ENCODE assay signal across 9 mouse cellular contexts in the genomic region with DNA sequence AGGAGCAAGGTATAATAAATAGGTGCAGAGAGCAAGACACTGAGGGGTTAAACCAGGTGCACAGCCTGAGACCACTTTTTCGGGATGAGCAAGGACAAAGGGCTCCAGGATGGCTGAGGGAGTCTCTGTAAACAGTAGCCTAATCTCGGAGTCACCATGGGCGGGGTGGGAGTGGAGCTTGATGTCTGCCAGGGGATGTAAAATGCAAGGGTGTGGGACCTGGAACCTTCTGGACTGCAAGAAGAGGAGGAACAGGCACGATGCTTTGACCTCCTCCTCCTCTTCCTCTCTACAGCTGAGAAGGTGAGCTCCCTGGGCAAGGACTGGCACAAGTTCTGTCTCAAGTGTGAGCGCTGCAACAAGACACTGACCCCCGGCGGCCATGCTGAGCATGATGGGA. TPM values are rescaled to one million over a fixed set of nuclear protein-coding genes. Genes with fewer than 3 reads are reported as not detected.
A peak's percentile ranks its signal among the peaks of the same experiment; 100 is the strongest.
DNase-seq lines count a peak whose midpoint lies in the region; ATAC-seq and TF ChIP-seq lines count a peak whose summit lies in the region.
"Had no signal": no experiment of that assay in that cellular context is flagged by ENCODE, and none has a peak within 500 bp of the region (broad histone marks: within the 10 kb centered on the region; RNA-seq: fewer than 3 reads in every experiment).

No protein-coding gene starts in this region.

- DNase-seq in forebrain, embryonic 11.5 days (ENCODE audit: low spot score), result no peak
- DNase-seq in lung, postnatal 0 days (ENCODE audit: low spot score), result peak; percentile 39
- no peak for DNase-seq in ovary, postnatal 14 days (ENCODE audit: low spot score)
- DNase-seq in frontal cortex, postnatal 14 days (ENCODE audit: low spot score in 2 of 2), result no peak
- DNase-seq in cerebellum, postnatal 36 days, result no peak
- no peak for DNase-seq in left cerebral cortex, postnatal 14 days (ENCODE audit: low spot score in 2 of 2)

- no peak overlapping the region; the same call in 1 of the 2 replicates for H3K9ac ChIP-seq in forebrain, embryonic 11.5 days (ENCODE audit: low read length)
- H3K9ac ChIP-seq in hindbrain, embryonic 15.5 days, result peak overlapping the region; percentile 81; the same call in 1 of the 2 replicates
- H3K9ac ChIP-seq in lung, postnatal 0 days (replicated peaks; ENCODE audit: low read depth), result peak overlapping the region; percentile 50; the same call in 1 of the 2 replicates

- H3K4me2 ChIP-seq in forebrain, embryonic 11.5 days (ENCODE audit: low read depth, low read length, severe bottlenecking), result peak overlapping the region; percentile 72
- H3K4me2 ChIP-seq in hindbrain, embryonic 15.5 days, result peak overlapping the region; percentile 58
- H3K4me2 ChIP-seq in lung, postnatal 0 days (replicated peaks; ENCODE audit: low read depth, low read length), result peak overlapping the region; percentile 69

- H3K79me3 ChIP-seq in C2C12 (ENCODE audit: low read depth), result peaks cover 41% of the 10 kb centered on the region

- H3K4me3 ChIP-seq in C2C12 (ENCODE audit: insufficient read depth, poor library complexity, severe bottlenecking), result peak overlapping the region; percentile 97
- H3K4me3 ChIP-seq in forebrain, embryonic 11.5 days (ENCODE audit: low read depth, low read length), result no peak overlapping the region
- peak overlapping the region; percentile 73 for H3K4me3 ChIP-seq in hindbrain, embryonic 15.5 days
- peak overlapping the region; percentile 72 for H3K4me3 ChIP-seq in lung, postnatal 0 days (ENCODE audit: low read depth, low read length)

- peaks cover 45% of the 10 kb centered on the region for H3K36me3 ChIP-seq in C2C12 (ENCODE audit: control insufficient read depth, insufficient read depth)
- H3K36me3 ChIP-seq in forebrain, embryonic 11.5 days (ENCODE audit: control insufficient read depth, insufficient read depth, low read length), result peaks cover 2% of the 10 kb centered on the region; the same call in 1 of the 2 replicates
- H3K36me3 ChIP-seq in hindbrain, embryonic 15.5 days, result peaks cover 16% of the 10 kb centered on the region
- H3K36me3 ChIP-seq in lung, postnatal 0 days (ENCODE audit: insufficient read depth, low read length), result peaks cover 17% of the 10 kb centered on the region

- H3K27ac ChIP-seq in forebrain, embryonic 11.5 days (ENCODE audit: low read depth, low read length), result no peak overlapping the region
- peak overlapping the region; percentile 77 for H3K27ac ChIP-seq in hindbrain, embryonic 15.5 days (replicated peaks)
- peak overlapping the region; percentile 97 for H3K27ac ChIP-seq in lung, postnatal 0 days (ENCODE audit: low read length)

- no peaks in the 10 kb centered on the region for H3K9me3 ChIP-seq in forebrain, embryonic 11.5 days (ENCODE audit: control insufficient read depth, low read length)
- H3K9me3 ChIP-seq in hindbrain, embryonic 15.5 days, result no peaks in the 10 kb centered on the region
- no peaks in the 10 kb centered on the region for H3K9me3 ChIP-seq in lung, postnatal 0 days (ENCODE audit: low read length)
- H3K9me3 ChIP-seq: megakaryocyte, embryonic 14.5 days had no signal

- peak overlapping the region; percentile 53 for H3ac ChIP-seq in C2C12 (ENCODE audit: control insufficient read depth, insufficient read length, low read depth)

- no peaks in the 10 kb centered on the region for H3K27me3 ChIP-seq in C2C12 (ENCODE audit: control insufficient read depth, insufficient read depth, insufficient read length)
- H3K27me3 ChIP-seq in forebrain, embryonic 11.5 days (ENCODE audit: control insufficient read depth, insufficient read depth, low read length), result peaks cover 5% of the 10 kb centered on the region
- no peaks in the 10 kb centered on the region for H3K27me3 ChIP-seq in hindbrain, embryonic 15.5 days
- H3K27me3 ChIP-seq in lung, postnatal 0 days (replicated peaks; ENCODE audit: insufficient read depth, low read length), result no peaks in the 10 kb centered on the region

- 73% methylated on average over 7 of the region's 7 CpGs for WGBS in forebrain, embryonic 11.5 days
- WGBS in hindbrain, embryonic 15.5 days, result 68% methylated on average over 7 of the region's 7 CpGs
- WGBS in lung, postnatal 0 days, result 22% methylated on average over 7 of the region's 7 CpGs

- TF ChIP-seq CTCF in C2C12 (IDR thresholded peaks at IDR 0.05; ENCODE audit: control insufficient read depth, insufficient read depth, insufficient read length), result peak; percentile 10
- peak; percentile 28 for TF ChIP-seq CTCF in lung, postnatal 0 days (IDR thresholded peaks at IDR 0.05)

- intact Hi-C loops in left cerebral cortex, postnatal 14 days (cut with DNase I), result no loop called here

- TF ChIP-seq EP300 in lung, postnatal 0 days (IDR thresholded peaks at IDR 0.05), result no peak

- ATAC-seq in forebrain, embryonic 11.5 days (replicated peaks; ENCODE audit: low FRiP score), result no peak
- ATAC-seq in hindbrain, embryonic 15.5 days (ENCODE audit: low FRiP score, low read depth), result no peak
- ATAC-seq in lung, postnatal 0 days, result no peak

- H3K79me2 ChIP-seq in C2C12 (ENCODE audit: control insufficient read depth, insufficient read depth), result peaks cover 55% of the 10 kb centered on the region

- H3K4me1 ChIP-seq in forebrain, embryonic 11.5 days (replicated peaks; ENCODE audit: control insufficient read depth, insufficient read depth, low read length), result peaks cover 40% of the 10 kb centered on the region
- peaks cover 64% of the 10 kb centered on the region for H3K4me1 ChIP-seq in hindbrain, embryonic 15.5 days (replicated peaks)
- H3K4me1 ChIP-seq in lung, postnatal 0 days (ENCODE audit: insufficient read depth, low read depth, low read length), result peaks cover 43% of the 10 kb centered on the region

TF ChIP-seq in C2C12, 6 proteins besides CTCF, POLR2A, EP300 and RAD21:
- TF ChIP-seq CEBPB (IDR thresholded peaks at IDR 0.05; ENCODE audit: low read depth) (no peak), USF1 (IDR thresholded peaks at IDR 0.05; ENCODE audit: low read depth) (no peak), MYOG (IDR thresholded peaks at IDR 0.05; ENCODE audit: control insufficient read depth, extremely low read depth, insufficient read length) (no peak), MAX (IDR thresholded peaks at IDR 0.05) (no peak), MYOD1 (IDR thresholded peaks at IDR 0.05; ENCODE audit: control insufficient read depth, insufficient read length, low read depth) (no peak), FOSL1 (IDR thresholded peaks at IDR 0.05; ENCODE audit: insufficient read depth, low read length, poor library complexity, severe bottlenecking) (no peak)

RNA-seq across cellular contexts. Expression of gene Crip1, which starts 3.0 kb away (rescaled TPM):
- polyA plus RNA-seq in C2C12 (2012; fragmentation: generic; extraction: Trizol), result 1,644 TPM
- polyA plus RNA-seq in forebrain, embryonic 11.5 days (2014; fragmentation: Nextera tagmentation; extraction: Ambion mirVana), result 61.3 and 66.5 TPM in 2 replicates
- polyA plus RNA-seq in hindbrain, embryonic 15.5 days (2015; fragmentation: Nextera tagmentation; extraction: Ambion mirVana), result 29.2 and 34.7 TPM in 2 replicates
- polyA plus RNA-seq in lung, postnatal 0 days (2015; fragmentation: Nextera tagmentation; extraction: Ambion mirVana), result 1,321 and 1,744 TPM in 2 replicates
- 10 to 100 TPM; 12.7 to 13.0 TPM for total RNA-seq in left cerebral cortex, postnatal 14 days (2021)

RNA-seq across cellular contexts. Expression of gene Crip2, which starts 3.1 kb away (rescaled TPM):
- 775 TPM for polyA plus RNA-seq in C2C12 (2012; fragmentation: generic; extraction: Trizol)
- polyA plus RNA-seq in forebrain, embryonic 11.5 days (2014; fragmentation: Nextera tagmentation; extraction: Ambion mirVana), result 186 and 217 TPM in 2 replicates
- 294 and 336 TPM in 2 replicates for polyA plus RNA-seq in hindbrain, embryonic 15.5 days (2015; fragmentation: Nextera tagmentation; extraction: Ambion mirVana)
- 1,357 and 1,498 TPM in 2 replicates for polyA plus RNA-seq in lung, postnatal 0 days (2015; fragmentation: Nextera tagmentation; extraction: Ambion mirVana)
- 100 to 1,000 TPM; 199 to 200 TPM for total RNA-seq in left cerebral cortex, postnatal 14 days (2021)

RNA-seq across cellular contexts. Expression of gene Tedc1, which starts 13.1 kb away (rescaled TPM):
- polyA plus RNA-seq in C2C12 (2012; fragmentation: generic; extraction: Trizol), result 23.8 TPM
- polyA plus RNA-seq in forebrain, embryonic 11.5 days (2014; fragmentation: Nextera tagmentation; extraction: Ambion mirVana), result 57.2 and 58.2 TPM in 2 replicates
- 18.3 and 23.6 TPM in 2 replicates for polyA plus RNA-seq in hindbrain, embryonic 15.5 days (2015; fragmentation: Nextera tagmentation; extraction: Ambion mirVana)
- 2.5 and 2.6 TPM in 2 replicates for polyA plus RNA-seq in lung, postnatal 0 days (2015; fragmentation: Nextera tagmentation; extraction: Ambion mirVana)
- total RNA-seq in left cerebral cortex, postnatal 14 days (2021), result 1 to 10 TPM; 1.7 to 1.8 TPM

RNA-seq across cellular contexts. Expression of gene Tmem121, which starts 42.6 kb away (rescaled TPM):
- polyA plus RNA-seq in C2C12 (2012; fragmentation: generic; extraction: Trizol), result 6.3 TPM
- 17.0 and 20.3 TPM in 2 replicates for polyA plus RNA-seq in forebrain, embryonic 11.5 days (2014; fragmentation: Nextera tagmentation; extraction: Ambion mirVana)
- polyA plus RNA-seq in hindbrain, embryonic 15.5 days (2015; fragmentation: Nextera tagmentation; extraction: Ambion mirVana), result 47.3 and 49.8 TPM in 2 replicates
- 1.2 TPM in 2 replicates for polyA plus RNA-seq in lung, postnatal 0 days (2015; fragmentation: Nextera tagmentation; extraction: Ambion mirVana)
- total RNA-seq in left cerebral cortex, postnatal 14 days (2021), result 10 to 100 TPM; 28.3 to 35.6 TPM

RNA-seq across cellular contexts. Expression of gene Mta1, which starts 45.1 kb away (rescaled TPM):
- polyA plus RNA-seq in C2C12 (2012; fragmentation: generic; extraction: Trizol), result 90.8 TPM
- polyA plus RNA-seq in forebrain, embryonic 11.5 days (2014; fragmentation: Nextera tagmentation; extraction: Ambion mirVana), result 25.3 and 27.7 TPM in 2 replicates
- polyA plus RNA-seq in hindbrain, embryonic 15.5 days (2015; fragmentation: Nextera tagmentation; extraction: Ambion mirVana), result 16.3 and 16.6 TPM in 2 replicates
- polyA plus RNA-seq in lung, postnatal 0 days (2015; fragmentation: Nextera tagmentation; extraction: Ambion mirVana), result 10.5 and 12.2 TPM in 2 replicates
- total RNA-seq in left cerebral cortex, postnatal 14 days (2021), result 10 to 100 TPM; 92.7 to 95.9 TPM

Comparison
In these comparisons a context has a peak if more than half of its experiments do, and no peak if none do; other contexts are left out.
1. RNA of gene Crip1, which starts 3.0 kb away (polyA plus RNA-seq): 1,321 to 1,744 TPM in lung, postnatal 0 days and 1,644 TPM in C2C12 (single experiment); 61.3 to 66.5 TPM in forebrain, embryonic 11.5 days and 29.2 to 34.7 TPM in hindbrain, embryonic 15.5 days; every median in the first group is over 10 times any median in the second.
2. Peak in every context shown above with its lines, with median percentiles within 50 percentile points of each other: H3K4me2 ChIP-seq.